Mouse (Mus musculus) myocyte (in vitro differentiated cells): ENCODE results near the gene Iqcn.

Experiments
- CEBPB ChIP-seq: IDR thresholded peaks from 2 replicates; pipeline ENCODE4 v1.6.1; 2011; ENCODE audit warnings: mild to moderate bottlenecking, moderate library complexity; ENCODE audit not compliant: poor library complexity, insufficient read depth, severe bottlenecking
- MAX ChIP-seq: IDR thresholded peaks from one replicate; pipeline ENCODE4 v1.6.1; 2011; ENCODE audit warnings: low read depth, mild to moderate bottlenecking, control low read depth
- POLR2A ChIP-seq: IDR thresholded peaks from one replicate; pipeline ENCODE4 v1.6.1; 2011; ENCODE audit warnings: low read depth, mild to moderate bottlenecking, control low read depth, moderate library complexity; ENCODE audit not compliant: insufficient read length
- TCF12 ChIP-seq: IDR thresholded peaks from one replicate; pipeline ENCODE4 v1.6.1; 2011; ENCODE audit warnings: mild to moderate bottlenecking, control low read depth; ENCODE audit not compliant: poor library complexity, insufficient read depth, severe bottlenecking
- USF1 ChIP-seq: IDR thresholded peaks from one replicate; pipeline ENCODE4 v1.6.1; 2011; ENCODE audit warnings: low read depth, mild to moderate bottlenecking, control low read depth, moderate library complexity

- TF ChIP-seq POLR2A (no peak), CEBPB (no peak), MAX (no peak), TCF12 (no peak), USF1 (no peak)
These were observed 45.9 kb downstream of the Iqcn start for GRCm38 (mm10) chr8:70749097-70749674.
